Mouse (Mus musculus): Measurements from ENCODE around the gene Olfr522. TPM values are rescaled to one million over a fixed set of nuclear protein-coding genes. Genes with fewer than 3 reads are reported as not detected.

The Olfr522 gene
- polyA plus RNA-seq, 1 experiment from 2014 or later = not detected

- H3K9me3 ChIP-seq (ENCODE audit: control insufficient read depth, low read length) = no peaks in the 10 kb centered on the region
- H3K27me3 ChIP-seq (replicated peaks; ENCODE audit: control insufficient read depth, insufficient read depth, low read length) = no peaks in the 10 kb centered on the region
- WGBS = 2% methylated on average over 23 of the region's 23 CpGs
- peak within 1 kb of the TSS; percentile 72 for H3K9ac ChIP-seq (ENCODE audit: low read depth, low read length)
- peaks cover 10% of the 10 kb centered on the region; the same call in 1 of the 2 replicates for H3K36me3 ChIP-seq (ENCODE audit: control insufficient read depth, insufficient read depth, low read length)
- ATAC-seq (replicated peaks; ENCODE audit: low FRiP score) (peak; percentile 76), DNase-seq (ENCODE audit: low spot score) (peak; percentile 58)
- peak within 1 kb of the TSS; percentile 89 for H3K4me2 ChIP-seq
- H3K4me1 ChIP-seq (replicated peaks; ENCODE audit: control insufficient read depth, insufficient read depth, low read length) = no peaks in the 10 kb centered on the region
- peak within 1 kb of the TSS; percentile 71 for H3K4me3 ChIP-seq (ENCODE audit: low read depth, low read length)
- peak within 1 kb of the TSS; percentile 63; the same call in 1 of the 2 replicates for H3K27ac ChIP-seq (ENCODE audit: low read depth, low read length)
Observed at GRCm38 (mm10) chr7:140115583-140116328, 48.8 kb downstream of the Olfr522 start, which contains the start of gene Paox. Gene Paox (plus strand): TSS chr7:140115799.

- no peak overlapping the region for H3K27ac ChIP-seq (ENCODE audit: low read depth, low read length)
- 64% methylated on average over 3 of the region's 3 CpGs for WGBS
- no peak overlapping the region for H3K4me2 ChIP-seq
- H3K4me1 ChIP-seq (replicated peaks; ENCODE audit: control insufficient read depth, insufficient read depth, low read length) = no peaks in the 10 kb centered on the region
- ATAC-seq (replicated peaks; ENCODE audit: low FRiP score) (no peak), DNase-seq (ENCODE audit: low spot score) (no peak)
- peaks cover 29% of the 10 kb centered on the region for H3K36me3 ChIP-seq (ENCODE audit: control insufficient read depth, insufficient read depth, low read length)
- no peaks in the 10 kb centered on the region for H3K27me3 ChIP-seq (replicated peaks; ENCODE audit: control insufficient read depth, insufficient read depth, low read length)
- H3K9me3 ChIP-seq (ENCODE audit: control insufficient read depth, low read length) = no peaks in the 10 kb centered on the region
- no peak overlapping the region for H3K4me3 ChIP-seq (ENCODE audit: low read depth, low read length)
- H3K9ac ChIP-seq (ENCODE audit: low read depth, low read length) = no peak overlapping the region
Observed at GRCm38 (mm10) chr7:140111943-140112342, 52.6 kb downstream of the Olfr522 start.

Other genes starting within 250 kb of the Olfr522 start
- gene Utf1, start 221.0 kb downstream of the Olfr522 start, polyA plus RNA-seq (2014; fragmentation: Nextera tagmentation; extraction: Ambion mirVana) = not detected in 2 replicates
- gene 6430531B16Rik, start 186.0 kb downstream of the Olfr522 start, polyA plus RNA-seq (2014; fragmentation: Nextera tagmentation; extraction: Ambion mirVana) = not detected in 2 replicates
- gene Adam8, start 172.2 kb downstream of the Olfr522 start, polyA plus RNA-seq (2014; fragmentation: Nextera tagmentation; extraction: Ambion mirVana) = 1.1 and 1.4 TPM in 2 replicates
- 41.4 and 44.6 TPM in 2 replicates for gene Zfp511, start 128.4 kb downstream of the Olfr522 start, polyA plus RNA-seq (2014; fragmentation: Nextera tagmentation; extraction: Ambion mirVana)
- 45.1 and 52.6 TPM in 2 replicates for gene Tubgcp2, start 128.1 kb downstream of the Olfr522 start, polyA plus RNA-seq (2014; fragmentation: Nextera tagmentation; extraction: Ambion mirVana)
- gene Msx3, start 115.7 kb downstream of the Olfr522 start, polyA plus RNA-seq (2014; fragmentation: Nextera tagmentation; extraction: Ambion mirVana) = 0.11 TPM in 1 of 2 replicates, not detected in the other
- gene Caly, start 82.2 kb downstream of the Olfr522 start, polyA plus RNA-seq (2014; fragmentation: Nextera tagmentation; extraction: Ambion mirVana) = 0.19 and 0.52 TPM in 2 replicates
- gene Prap1, start 71.4 kb downstream of the Olfr522 start, polyA plus RNA-seq (2014; fragmentation: Nextera tagmentation; extraction: Ambion mirVana) = not detected in 2 replicates
- gene Fuom, start 62.3 kb downstream of the Olfr522 start, polyA plus RNA-seq (2014; fragmentation: Nextera tagmentation; extraction: Ambion mirVana) = 12.7 and 13.5 TPM in 2 replicates
- gene Paox, start 49.0 kb downstream of the Olfr522 start, polyA plus RNA-seq (2014; fragmentation: Nextera tagmentation; extraction: Ambion mirVana) = 18.2 and 20.7 TPM in 2 replicates
- 119 and 129 TPM in 2 replicates for gene Echs1, start 48.3 kb downstream of the Olfr522 start, polyA plus RNA-seq (2014; fragmentation: Nextera tagmentation; extraction: Ambion mirVana)
- gene Mtg1, start 27.2 kb downstream of the Olfr522 start, polyA plus RNA-seq (2014; fragmentation: Nextera tagmentation; extraction: Ambion mirVana) = 41.6 and 46.8 TPM in 2 replicates
- gene Sprn, start 9.9 kb downstream of the Olfr522 start, polyA plus RNA-seq (2014; fragmentation: Nextera tagmentation; extraction: Ambion mirVana) = not detected in 2 replicates
- gene Olfr523, start 8.5 kb upstream of the Olfr522 start, polyA plus RNA-seq (2014; fragmentation: Nextera tagmentation; extraction: Ambion mirVana) = not detected in 2 replicates
- not detected in 2 replicates for gene Olfr524, start 41.2 kb upstream of the Olfr522 start, polyA plus RNA-seq (2014; fragmentation: Nextera tagmentation; extraction: Ambion mirVana)
- 0.09 TPM in 1 of 2 replicates, not detected in the other for gene Cd163l1, start 53.5 kb upstream of the Olfr522 start, polyA plus RNA-seq (2014; fragmentation: Nextera tagmentation; extraction: Ambion mirVana)
- not detected in 2 replicates for gene 5830411N06Rik, start 82.5 kb upstream of the Olfr522 start, polyA plus RNA-seq (2014; fragmentation: Nextera tagmentation; extraction: Ambion mirVana)
- gene Olfr525, start 156.1 kb upstream of the Olfr522 start, polyA plus RNA-seq (2014; fragmentation: Nextera tagmentation; extraction: Ambion mirVana) = not detected in 2 replicates
- gene Olfr527, start 169.3 kb upstream of the Olfr522 start, polyA plus RNA-seq (2014; fragmentation: Nextera tagmentation; extraction: Ambion mirVana) = not detected in 2 replicates
- not detected in 2 replicates for gene Olfr60, start 196.9 kb upstream of the Olfr522 start, polyA plus RNA-seq (2014; fragmentation: Nextera tagmentation; extraction: Ambion mirVana)
- not detected in 2 replicates for gene Olfr530, start 211.6 kb upstream of the Olfr522 start, polyA plus RNA-seq (2014; fragmentation: Nextera tagmentation; extraction: Ambion mirVana)
- not detected in 2 replicates for gene Olfr531, start 238.2 kb upstream of the Olfr522 start, polyA plus RNA-seq (2014; fragmentation: Nextera tagmentation; extraction: Ambion mirVana)

All from liver, embryonic 11.5 days (tissue).